Mouse (Mus musculus): Measurements from ENCODE around the gene Gucy2e.
A peak's percentile ranks its signal among the peaks of the same experiment; 100 is the strongest.

Gene Gucy2e

DNA sequence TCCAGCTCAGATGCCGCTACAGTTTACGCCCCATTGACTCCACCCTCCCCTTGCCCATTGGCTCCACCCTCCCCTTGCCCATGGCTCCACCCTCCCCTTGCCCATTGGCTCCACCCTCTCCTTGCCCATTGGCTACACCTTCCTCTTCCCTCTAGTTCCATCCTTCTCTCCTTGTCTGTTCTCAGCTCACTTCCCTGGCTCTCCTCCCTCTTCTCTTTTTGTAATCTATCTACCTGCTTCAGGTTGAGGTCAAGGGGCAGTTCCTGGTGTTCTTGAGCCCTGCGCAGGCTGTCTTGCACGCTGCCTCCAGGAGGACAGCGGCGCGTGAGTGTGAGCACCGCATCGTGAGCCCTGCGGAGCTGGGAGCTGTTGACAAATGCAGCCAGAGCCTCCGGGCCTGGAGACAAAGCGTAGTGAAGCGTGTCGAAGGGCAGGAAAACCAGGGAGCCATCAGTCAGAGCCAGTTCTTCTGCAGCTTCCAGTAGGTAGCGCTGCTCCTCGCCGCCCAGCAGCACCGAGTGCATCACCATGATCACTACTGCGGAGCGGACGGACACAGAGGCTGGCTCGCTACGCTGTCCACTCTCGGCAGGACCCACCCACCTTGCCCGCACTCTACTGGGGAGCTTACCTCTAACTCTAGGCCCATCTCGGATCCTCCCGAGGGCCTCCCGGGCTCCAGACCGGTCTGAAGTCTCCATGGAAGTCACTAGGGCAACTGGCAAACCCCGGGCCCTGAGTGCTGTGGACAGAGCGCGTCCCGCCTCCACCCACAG is 1.4 kb downstream of the Gucy2e start:
- DNase-seq, result peak; percentile 58 to 60

DNA sequence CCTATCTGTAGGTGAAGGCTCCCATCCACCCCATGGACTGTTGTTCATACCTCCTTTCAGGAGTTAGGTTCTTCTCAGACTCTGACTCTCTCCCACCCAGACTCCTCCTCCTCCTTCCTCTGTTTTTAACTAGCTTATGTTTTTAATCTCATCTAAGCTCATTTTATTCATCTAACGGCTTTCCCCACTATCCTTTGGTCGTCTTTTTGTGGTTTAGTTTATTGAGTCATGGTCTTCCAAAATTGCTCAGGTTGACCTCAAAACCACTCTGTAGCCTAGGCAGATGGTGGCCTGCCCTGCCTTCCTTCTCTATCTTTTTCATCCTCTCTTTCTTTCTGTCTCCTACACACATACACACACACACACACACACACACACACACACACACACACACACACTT is 3.7 kb downstream of the Gucy2e start:
- DNase-seq, result no peak

DNA sequence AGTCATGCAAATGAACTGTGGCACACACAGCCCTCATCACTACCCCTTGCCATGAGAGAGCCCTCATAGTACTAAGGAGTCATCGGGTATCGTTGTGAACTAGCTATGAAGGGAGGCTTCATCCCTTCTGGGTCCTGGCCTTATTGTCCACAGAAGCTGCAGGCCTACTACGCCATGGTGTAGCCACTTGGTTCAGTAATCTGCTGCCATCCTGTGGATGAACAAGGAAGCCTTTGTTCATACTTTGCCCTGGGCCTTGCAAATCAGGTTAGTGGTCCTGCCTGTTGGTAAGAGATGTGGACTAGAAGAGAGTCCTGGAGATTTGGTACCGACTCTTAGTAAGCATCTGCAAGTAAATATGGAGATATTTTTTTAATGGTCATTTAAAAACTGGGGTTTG is 6.4 kb downstream of the Gucy2e start:
- DNase-seq, result no peak

DNA sequence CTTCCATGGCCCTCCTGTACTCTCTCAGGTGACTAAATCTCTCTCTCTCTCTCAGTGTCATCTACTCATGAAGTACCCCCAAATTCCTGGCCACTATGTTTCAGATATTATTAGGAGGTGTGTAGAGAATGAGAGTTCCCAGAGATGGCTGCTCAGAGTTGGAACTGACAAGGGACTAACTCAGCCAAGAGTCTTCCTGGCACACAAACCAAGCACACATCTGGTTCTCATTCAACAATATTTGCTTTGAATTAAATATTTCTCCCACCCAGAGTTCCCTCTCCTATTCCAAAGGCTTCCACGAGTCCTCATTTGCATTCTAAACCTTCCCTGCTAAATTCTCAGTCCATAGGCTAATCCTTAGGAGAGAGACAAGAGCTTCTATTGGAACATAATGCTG is 11.1 kb downstream of the Gucy2e start:
- DNase-seq, result no peak

- DNase-seq, result no peak
Observed at GRCm38 (mm10) chr11:69223101-69223500, 13.7 kb downstream of the Gucy2e start.

DNA sequence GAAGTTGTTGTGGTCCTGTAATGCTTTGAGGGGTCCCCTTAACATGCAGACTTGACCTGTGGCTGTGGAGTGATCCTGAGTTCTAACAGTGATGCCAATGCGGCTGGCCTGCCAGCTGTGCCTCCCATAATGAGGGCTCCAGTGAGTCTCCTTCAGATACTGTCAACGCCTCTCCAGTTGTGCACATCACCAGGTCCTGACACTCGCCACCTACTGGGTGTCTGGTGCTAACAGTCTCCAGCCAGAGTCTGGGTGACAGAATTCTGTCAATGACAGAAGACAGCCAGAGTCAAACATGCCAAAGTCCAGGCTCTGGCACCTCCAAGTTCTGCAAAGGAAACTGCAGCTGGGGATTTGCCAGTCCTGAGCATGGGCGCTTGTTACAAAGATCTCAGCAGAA is 15.8 kb downstream of the Gucy2e start:
- DNase-seq, result no peak

- DNase-seq, result no peak
Observed at GRCm38 (mm10) chr11:69218661-69219060, 18.2 kb downstream of the Gucy2e start.

- no peak for DNase-seq
Observed at GRCm38 (mm10) chr11:69217411-69217810, 19.4 kb downstream of the Gucy2e start.

DNA sequence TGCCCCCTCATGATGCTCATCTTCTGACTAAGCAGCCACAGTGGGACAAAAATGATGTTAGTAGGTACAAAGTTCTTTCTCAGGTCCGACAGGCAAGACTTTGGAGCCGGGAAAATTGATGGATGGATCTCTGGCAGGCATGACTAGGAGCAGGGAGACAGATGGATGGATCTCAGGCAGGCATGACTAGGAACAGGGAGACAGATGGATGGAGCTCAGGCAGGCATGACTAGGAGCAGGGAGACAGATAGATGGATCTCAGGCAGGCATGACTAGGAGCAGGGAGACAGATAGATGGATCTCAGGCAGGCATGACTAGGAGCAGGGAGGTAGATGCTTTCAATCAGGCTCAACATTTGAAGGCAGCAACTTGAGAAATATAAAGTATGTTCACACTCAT is 25.4 kb downstream of the Gucy2e start:
- no peak for DNase-seq

DNA sequence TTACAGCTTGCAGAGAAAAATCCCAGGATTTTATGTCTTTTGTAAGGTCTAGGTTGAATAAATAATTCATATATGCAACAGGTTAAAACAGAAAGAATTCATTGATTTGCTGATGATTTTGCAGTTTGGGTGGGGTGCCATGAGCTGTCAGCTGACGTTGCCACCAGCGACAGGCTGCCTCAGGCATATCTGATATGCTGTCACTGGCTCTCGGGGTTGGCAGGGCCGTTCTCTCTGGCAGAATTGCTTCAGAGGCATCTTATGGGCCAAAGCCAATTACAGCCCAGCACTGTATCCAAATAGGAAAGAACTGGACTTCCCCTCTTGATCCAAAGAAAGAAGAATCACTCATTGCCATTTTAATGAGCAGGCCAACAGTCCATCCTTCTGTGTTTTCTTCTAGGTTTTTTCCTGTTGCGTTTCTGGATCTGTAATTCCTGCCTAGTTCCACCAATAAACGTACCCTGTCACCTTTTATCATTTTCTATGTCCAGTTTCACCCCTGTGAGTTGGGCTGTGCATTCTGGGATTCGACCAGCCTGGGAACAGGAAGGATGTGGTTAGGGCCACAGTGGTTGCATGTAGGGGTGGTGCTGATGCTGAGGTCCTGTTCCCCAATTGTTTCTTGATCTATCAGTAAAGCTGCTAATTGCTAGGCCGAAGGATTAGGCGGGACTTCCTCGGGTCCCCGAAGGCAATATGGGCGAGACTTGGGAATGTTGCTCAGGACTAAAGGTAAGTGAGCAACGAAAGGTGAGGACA is 34.2 kb downstream of the Gucy2e start:
- DNase-seq, result no peak

GRCm38 (mm10) chr11:69200231-69200630 is 36.6 kb downstream of the Gucy2e start:
- no peak for DNase-seq

GRCm38 (mm10) chr11:69199251-69199650 is 37.6 kb downstream of the Gucy2e start:
- DNase-seq, result no peak

GRCm38 (mm10) chr11:69197743-69198142 is 39.1 kb downstream of the Gucy2e start, which contains the start of gene Alox8:
Gene Alox8, minus strand, starts transcription at chr11:69197843.
- no peak for DNase-seq

GRCm38 (mm10) chr11:69197194-69197593 is 39.6 kb downstream of the Gucy2e start:
- no peak for DNase-seq

DNA sequence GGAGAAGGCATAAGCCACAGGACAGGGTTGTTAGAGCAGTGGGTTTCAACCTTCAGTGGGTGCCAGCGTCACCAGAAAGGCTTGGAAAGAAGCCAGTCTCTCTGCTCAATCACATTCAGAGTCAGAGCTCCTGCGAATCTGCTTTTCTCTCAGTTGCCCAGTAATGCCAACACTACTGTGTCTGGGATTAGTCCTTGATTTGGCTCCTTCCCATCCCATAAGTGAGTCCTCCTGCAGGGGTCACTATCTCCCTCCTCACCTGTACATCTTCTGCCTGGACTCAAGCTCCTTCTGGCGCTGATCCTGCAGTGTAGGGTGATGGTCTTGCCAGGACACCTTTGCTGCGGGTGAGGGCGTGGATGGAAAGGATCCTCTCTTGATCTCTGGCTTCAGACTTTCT is 40.1 kb downstream of the Gucy2e start:
- DNase-seq, result no peak

DNA sequence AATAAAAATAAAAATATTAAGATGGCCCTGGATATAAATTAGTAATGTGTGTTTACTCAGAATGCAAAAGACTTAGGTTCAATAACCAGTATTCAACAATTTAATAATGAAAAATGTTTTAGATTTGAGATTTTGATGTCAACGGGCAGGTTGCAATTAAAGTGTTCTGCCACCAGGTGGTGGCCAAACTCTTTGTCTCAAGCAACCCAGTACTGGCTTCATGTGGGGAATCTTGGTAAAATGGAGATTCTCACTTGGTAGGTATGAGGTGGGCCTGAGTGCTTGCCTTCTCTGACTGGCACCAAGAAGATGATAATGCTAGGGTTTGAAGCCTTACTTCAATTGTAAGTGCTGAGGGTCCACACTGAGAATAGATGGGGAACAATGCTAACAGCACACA is 44.0 kb downstream of the Gucy2e start:
- DNase-seq, result peak in 1 of 2 experiments; percentile 27

DNA sequence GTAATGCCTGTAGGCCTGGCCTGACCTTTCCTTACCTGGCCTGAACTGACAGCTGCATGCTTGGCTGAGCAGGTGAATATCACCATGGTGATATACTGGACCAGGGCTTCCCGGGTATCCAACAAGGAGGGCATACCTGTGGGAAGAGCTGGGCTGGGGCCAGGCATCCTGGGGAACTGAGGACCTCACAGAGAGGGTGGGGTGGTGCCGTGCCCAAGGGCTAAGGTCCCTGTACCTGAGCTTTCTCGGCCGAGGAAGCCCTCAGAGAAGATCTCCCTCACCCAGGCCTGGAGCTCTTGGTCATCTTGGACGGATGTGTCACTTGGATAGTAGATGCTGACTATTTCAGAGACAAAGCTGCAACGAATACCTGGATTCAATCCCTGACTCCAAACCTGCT is 50.9 kb downstream of the Gucy2e start:
- no peak for DNase-seq

- DNase-seq, result no peak
Observed at GRCm38 (mm10) chr11:69185031-69185430, 51.8 kb downstream of the Gucy2e start.

DNA sequence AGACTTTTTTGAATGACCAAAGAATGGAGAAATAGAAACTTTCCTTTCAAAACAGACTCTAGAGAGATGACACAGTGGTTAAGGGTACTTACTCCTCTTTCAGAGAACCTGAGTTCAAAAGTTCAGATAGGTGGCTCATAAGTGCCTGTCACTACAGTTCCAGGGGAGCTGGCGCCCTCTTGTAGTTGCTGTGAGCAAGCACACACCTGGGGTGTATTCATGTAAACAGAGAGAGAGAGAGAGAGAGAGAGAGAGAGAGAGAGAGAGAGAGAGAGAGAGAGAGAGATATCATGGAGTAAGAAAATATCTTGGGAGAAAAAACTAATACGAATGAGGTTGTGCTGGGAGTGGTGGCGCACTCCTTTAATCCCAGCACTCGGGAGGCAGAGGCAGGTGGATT is 56.7 kb downstream of the Gucy2e start:
- no peak for DNase-seq

DNA sequence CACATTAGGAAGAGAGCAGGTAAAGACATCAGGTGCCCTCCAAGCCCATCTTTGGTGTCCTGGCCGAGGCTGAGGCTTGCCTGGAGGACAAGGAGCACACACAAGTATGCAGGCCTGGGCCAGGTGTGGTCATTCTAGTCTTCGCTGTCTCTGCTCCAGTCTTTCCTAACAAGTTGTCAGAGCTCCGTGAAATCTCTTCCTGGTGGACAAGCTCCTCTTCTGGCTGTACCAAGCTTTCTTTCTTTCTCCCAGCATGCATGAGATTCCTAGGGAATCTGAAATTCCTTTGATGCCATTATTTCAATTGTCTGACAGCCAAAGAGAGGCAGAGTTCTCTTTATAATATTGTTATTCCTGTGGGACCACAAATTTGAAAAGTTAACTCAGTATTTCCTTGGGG is 57.3 kb downstream of the Gucy2e start:
- DNase-seq, result no peak

DNA sequence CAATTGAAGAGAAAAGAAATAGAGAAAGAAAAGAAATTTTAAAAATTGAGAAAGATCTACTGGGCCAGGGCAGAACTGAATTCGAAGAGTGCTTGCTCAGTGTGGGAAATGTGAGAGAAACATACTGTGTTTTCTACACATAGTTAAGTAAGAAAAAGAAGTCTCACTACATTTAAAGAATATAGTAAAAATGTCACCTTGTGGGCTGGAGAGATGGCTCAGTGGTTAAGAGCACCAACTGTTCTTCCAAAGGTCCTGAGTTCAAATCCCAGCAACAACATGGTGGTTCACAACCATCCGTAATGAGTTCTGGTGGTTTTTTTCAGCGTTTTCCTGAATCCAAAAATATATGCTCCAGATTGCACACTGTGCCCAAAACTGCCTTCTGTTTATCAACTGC is 58.3 kb downstream of the Gucy2e start:
- DNase-seq, result no peak

GRCm38 (mm10) chr11:69174722-69175121 is 62.1 kb downstream of the Gucy2e start:
- no peak for DNase-seq

GRCm38 (mm10) chr11:69172606-69173005 is 64.2 kb downstream of the Gucy2e start:
- no peak for DNase-seq

DNA sequence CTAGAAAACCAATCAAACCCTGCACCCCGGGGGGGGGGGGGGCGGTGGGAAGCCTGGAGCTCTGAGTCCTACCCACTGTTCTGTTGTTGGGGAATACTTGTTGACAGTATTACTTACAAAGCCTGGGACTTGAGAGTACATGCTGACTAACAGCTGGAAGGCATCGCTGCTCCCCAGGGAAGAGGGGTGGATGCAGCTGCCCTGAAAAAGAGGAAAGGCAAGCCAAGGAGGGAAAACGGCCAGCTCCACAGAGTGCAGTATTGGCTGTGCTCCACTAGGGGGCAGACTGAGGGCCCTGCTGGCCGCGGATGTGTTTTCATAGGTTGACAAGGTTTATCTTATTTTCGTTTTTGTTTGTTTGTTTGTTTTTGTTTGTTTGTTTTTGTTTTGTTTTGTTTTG is 65.2 kb downstream of the Gucy2e start:
- DNase-seq, result peak in 1 of 2 experiments; percentile 34

Data from spleen, adult 18-20 months (tissue).